Mouse (Mus musculus) hindbrain, embryonic 11.5 days (tissue): Measurements from ENCODE around the gene Gcc2. TPM values are rescaled to one million over a fixed set of nuclear protein-coding genes. Genes with fewer than 3 reads are reported as not detected.

Experiments used
- ATAC-seq: fragments of 200-750 bp; cut with Nextera tagmentation; 2 replicates; pipeline ENCODE4 v1.8.0; 2017; ENCODE audit warnings: mild to moderate bottlenecking, moderate TSS enrichment, moderate library complexity; ENCODE audit not compliant: low FRiP score
- DNase-seq: peaks from one replicate; pipeline ENCODE4 v3.0.0-alpha.2; 2015; ENCODE audit warnings: low spot score
- H3K27ac ChIP-seq: fragments of 300-500 bp; sonication (generic); 2 replicates; pipeline ENCODE4 v1.5.1; 2014; ENCODE audit warnings: mild to moderate bottlenecking, low read depth, low read length
- H3K27me3 ChIP-seq: fragments of 300-500 bp; sonication (generic); 2 replicates; pipeline ENCODE4 v1.6.1; 2014; ENCODE audit warnings: mild to moderate bottlenecking, low read length, moderate library complexity, mixed read lengths; ENCODE audit not compliant: control insufficient read depth, insufficient read depth
- H3K36me3 ChIP-seq: fragments of 300-500 bp; sonication (generic); 2 replicates; pipeline ENCODE4 v1.6.1; 2014; ENCODE audit warnings: mild to moderate bottlenecking, low read length, moderate library complexity, mixed read lengths; ENCODE audit not compliant: control insufficient read depth, insufficient read depth
- H3K4me1 ChIP-seq: fragments of 300-500 bp; sonication (generic); replicated peaks from 2 replicates; pipeline ENCODE4 v1.6.1; 2014; ENCODE audit warnings: low read length, mixed read lengths; ENCODE audit not compliant: control insufficient read depth, insufficient read depth
- H3K4me2 ChIP-seq: fragments of 300-500 bp; sonication (generic); replicated peaks from 2 replicates; pipeline ENCODE4 v1.6.1; 2014; ENCODE audit warnings: mild to moderate bottlenecking, low read depth, low read length
- H3K4me3 ChIP-seq: fragments of 300-500 bp; sonication (generic); 2 replicates; pipeline ENCODE4 v1.5.1; 2014; ENCODE audit warnings: low read depth, low read length
- H3K9ac ChIP-seq: fragments of 300-500 bp; sonication (generic); 2 replicates; pipeline ENCODE4 v1.6.1; 2014; ENCODE audit warnings: low read depth, low read length
- H3K9me3 ChIP-seq: fragments of 300-500 bp; sonication (generic); 2 replicates; pipeline ENCODE4 v1.6.1; 2016; ENCODE audit warnings: low read length; ENCODE audit not compliant: control insufficient read depth
- WGBS: fragments of 180-500 bp; shearing (Covaris S2); extraction: QIAGEN DNeasy Blood & Tissue Kit; methylation state at CpG from one replicate; pipeline ENCODE4 v1.1.7; 2014; 5-methylcytosine and 5-hydroxymethylcytosine counted together
- polyA plus RNA-seq: library from polyadenylated mRNA; unstranded; fragments of >200 nt; fragmentation: Nextera tagmentation; extraction: Ambion mirVana; gene quantifications from 2 replicates; pipeline ENCODE4 v1.2.1, GENCODE M21; 2014

The Gcc2 gene
- polyA plus RNA-seq, 1 experiment from 2014 or later = 56.1 TPM

DNA sequence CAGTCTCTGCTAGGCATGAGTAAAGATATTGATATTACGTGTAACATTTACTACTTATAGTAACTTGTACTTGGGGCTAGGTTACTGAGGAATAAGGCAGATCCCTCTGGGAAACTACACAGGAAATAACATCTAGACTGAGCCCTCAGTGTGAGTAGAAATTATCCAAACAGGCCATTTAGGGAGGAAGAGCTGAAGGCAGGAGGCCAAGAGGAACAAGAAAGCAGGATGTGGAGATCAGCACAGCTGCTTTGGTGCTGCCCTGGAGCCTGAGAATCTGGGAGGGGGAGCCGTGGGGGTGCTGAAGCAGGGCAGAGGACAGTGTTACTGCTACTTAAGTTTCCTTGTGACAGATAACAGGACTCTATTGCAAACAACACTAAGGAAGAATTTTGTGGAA is 86.4 kb downstream of the Gcc2 start:
- Histone ChIP-seq H3K9ac (no peak overlapping the region), H3K27me3 (no peaks in the 10 kb centered on the region), H3K27ac (no peak overlapping the region), H3K4me2 (no peak overlapping the region), H3K4me3 (no peak overlapping the region), H3K36me3 (no peaks in the 10 kb centered on the region), H3K9me3 (no peaks in the 10 kb centered on the region), H3K4me1 (no peaks in the 10 kb centered on the region)
- DNase-seq (no peak), ATAC-seq (no peak)
- WGBS = 68% methylated on average over 2 of the region's 2 CpGs

DNA sequence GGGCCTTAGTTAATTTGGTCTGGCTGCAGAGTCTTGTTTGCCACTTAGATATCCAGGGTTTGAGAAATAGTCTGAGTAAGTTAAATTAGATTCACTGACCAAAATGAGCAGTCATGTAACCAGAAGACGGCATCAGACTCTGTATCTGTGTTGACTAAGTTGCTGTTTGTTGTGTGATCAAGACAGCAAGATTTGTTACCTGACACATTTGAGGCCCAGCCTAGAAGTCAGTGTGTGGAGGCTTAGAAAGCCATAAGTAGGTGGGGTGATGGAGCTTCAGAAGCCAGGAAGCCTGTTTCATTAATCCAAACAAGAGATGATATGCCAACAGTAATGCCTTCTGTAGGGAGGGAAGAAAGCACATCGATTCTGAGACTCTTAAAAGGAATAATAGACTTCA is 86.9 kb downstream of the Gcc2 start:
- Histone ChIP-seq H3K36me3 (no peaks in the 10 kb centered on the region), H3K9me3 (no peaks in the 10 kb centered on the region)
- 88% methylated on average over 2 of the region's 2 CpGs for WGBS

DNA sequence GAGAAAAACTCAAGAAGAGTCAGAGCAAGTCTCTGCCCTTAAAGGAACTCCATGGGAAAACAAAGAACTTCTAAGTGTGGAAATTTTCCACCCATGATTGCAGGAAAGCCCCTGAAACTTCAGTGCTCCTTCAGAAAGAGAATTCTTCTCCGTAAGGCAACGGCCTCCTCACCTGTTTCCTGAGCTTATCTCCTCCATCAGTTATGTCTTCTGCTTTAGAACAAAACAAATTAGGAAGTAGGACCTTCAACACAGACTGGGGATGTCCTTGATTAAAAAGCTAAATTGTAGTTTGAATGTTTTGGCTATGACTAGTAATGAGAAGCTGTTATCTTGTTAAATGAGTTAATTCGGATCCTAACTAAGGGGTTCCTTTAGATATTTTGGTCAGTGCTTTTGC is 88.3 kb downstream of the Gcc2 start:
- H3K9me3 ChIP-seq = no peaks in the 10 kb centered on the region
- H3K4me3 ChIP-seq = no peak overlapping the region
- no peaks in the 10 kb centered on the region for H3K27me3 ChIP-seq
- WGBS = 89% methylated on average over 3 of the region's 3 CpGs
- no peaks in the 10 kb centered on the region for H3K4me1 ChIP-seq
- no peak overlapping the region for H3K9ac ChIP-seq
- no peaks in the 10 kb centered on the region for H3K36me3 ChIP-seq
- H3K4me2 ChIP-seq = no peak overlapping the region
- ATAC-seq (no peak), DNase-seq (no peak)
- no peak overlapping the region for H3K27ac ChIP-seq

More for the DNA sequence above, 86.9 kb downstream of the Gcc2 start:
- Histone ChIP-seq H3K9ac (no peak overlapping the region), H3K4me2 (no peak overlapping the region), H3K4me3 (no peak overlapping the region), H3K27me3 (no peaks in the 10 kb centered on the region), H3K4me1 (no peaks in the 10 kb centered on the region), H3K27ac (no peak overlapping the region)
- no peak for DNase-seq
- no peak for ATAC-seq

DNA sequence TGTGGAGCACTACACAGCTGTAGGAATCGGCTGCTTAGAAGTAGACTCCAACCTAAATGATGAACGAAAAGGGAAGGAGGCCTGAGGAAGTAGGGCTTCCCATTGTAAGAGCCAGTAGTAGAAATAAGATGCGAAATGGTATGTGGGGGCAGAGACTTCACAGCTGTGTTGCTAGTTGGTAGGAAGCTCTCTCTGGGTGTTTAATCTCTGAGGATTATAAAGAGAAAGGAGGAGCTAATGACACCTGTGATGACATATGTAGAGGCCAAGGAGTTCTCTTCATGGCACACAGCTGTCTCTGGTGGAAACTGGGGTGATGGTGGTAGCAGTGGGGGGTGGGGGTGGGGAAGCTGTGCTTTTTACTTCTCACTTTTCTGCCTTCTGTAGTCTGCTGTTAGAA is 95.3 kb downstream of the Gcc2 start:
- no peak for DNase-seq
- no peak overlapping the region for H3K9ac ChIP-seq
- no peak for ATAC-seq
- no peak overlapping the region for H3K27ac ChIP-seq
- H3K4me2 ChIP-seq = no peak overlapping the region
- no peak overlapping the region for H3K4me3 ChIP-seq
- no peaks in the 10 kb centered on the region for H3K4me1 ChIP-seq
- H3K36me3 ChIP-seq = no peaks in the 10 kb centered on the region
- WGBS = 84% methylated on average over 3 of the region's 3 CpGs
- H3K27me3 ChIP-seq = no peaks in the 10 kb centered on the region
- no peaks in the 10 kb centered on the region for H3K9me3 ChIP-seq

DNA sequence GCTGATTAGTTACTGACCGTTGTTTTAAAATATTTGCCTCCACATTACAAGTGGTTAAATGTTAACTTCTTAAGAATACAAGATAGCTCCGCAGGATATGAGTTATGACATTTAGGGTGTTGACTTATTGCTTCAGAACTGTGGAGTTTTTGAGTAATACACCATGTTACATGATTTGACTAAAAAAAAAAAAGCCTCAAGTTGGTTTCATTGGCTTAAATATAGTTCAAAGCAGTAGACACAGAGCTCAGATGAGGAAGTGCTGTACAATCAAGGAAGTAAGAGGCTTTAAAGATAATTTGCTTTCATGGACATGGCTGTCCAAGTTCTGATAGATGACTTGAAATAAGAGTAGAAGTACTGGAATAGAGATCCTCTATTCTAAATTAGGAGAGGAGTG is 96.4 kb downstream of the Gcc2 start:
- Histone ChIP-seq H3K27ac (no peak overlapping the region), H3K9me3 (no peaks in the 10 kb centered on the region), H3K4me2 (no peak overlapping the region), H3K9ac (no peak overlapping the region), H3K27me3 (no peaks in the 10 kb centered on the region), H3K4me1 (no peaks in the 10 kb centered on the region), H3K4me3 (no peak overlapping the region), H3K36me3 (no peaks in the 10 kb centered on the region)
- ATAC-seq (no peak), DNase-seq (no peak)
- 88% methylated on average over 2 of the region's 2 CpGs for WGBS

DNA sequence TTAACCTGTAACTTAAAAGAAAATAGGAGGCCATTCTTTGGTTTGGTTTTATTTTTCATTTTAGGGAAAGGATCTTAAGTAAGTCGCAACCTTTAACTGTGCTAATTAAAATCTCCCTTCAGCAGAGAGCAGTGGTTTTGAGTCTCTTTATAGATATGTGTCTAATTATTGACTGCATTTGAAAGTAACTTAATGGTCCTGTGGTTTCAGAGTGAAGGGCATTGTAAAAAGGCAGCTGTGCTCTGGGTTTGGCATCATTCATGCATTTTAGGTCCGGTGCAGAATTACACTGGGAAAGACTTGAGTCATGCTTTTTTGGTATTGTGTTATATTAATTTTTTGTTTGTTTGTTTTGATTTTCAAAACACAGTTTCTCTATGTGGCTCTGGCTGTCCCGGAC is 97.1 kb downstream of the Gcc2 start:
- ATAC-seq = no peak

DNA sequence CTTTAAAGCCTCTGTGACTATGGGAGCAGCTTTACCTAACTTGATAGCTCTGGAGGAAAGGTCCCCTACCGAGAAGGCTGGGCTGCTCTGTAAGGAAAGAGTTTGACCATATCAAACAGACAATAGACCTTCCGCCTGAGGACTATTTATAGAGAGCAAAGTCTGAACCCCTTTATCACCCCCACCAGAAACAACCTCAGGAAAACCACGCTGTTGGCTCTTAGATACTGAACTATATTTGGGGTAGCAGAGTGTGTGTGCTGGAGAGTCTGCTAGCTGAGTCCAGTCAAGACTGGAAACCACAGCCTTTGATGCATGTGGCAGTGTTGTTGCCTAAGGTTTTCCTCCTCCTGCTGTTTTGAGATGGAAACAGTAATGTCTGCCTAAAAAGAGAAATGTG is 99.3 kb downstream of the Gcc2 start:
- no peaks in the 10 kb centered on the region for H3K9me3 ChIP-seq
- no peaks in the 10 kb centered on the region for H3K27me3 ChIP-seq
- no peaks in the 10 kb centered on the region for H3K4me1 ChIP-seq
- no peak overlapping the region for H3K4me2 ChIP-seq
- no peak for DNase-seq
- 15% methylated on average over 3 of the region's 3 CpGs for WGBS
- no peak overlapping the region for H3K9ac ChIP-seq
- H3K4me3 ChIP-seq = no peak overlapping the region
- H3K36me3 ChIP-seq = no peaks in the 10 kb centered on the region
- H3K27ac ChIP-seq = no peak overlapping the region
- no peak for ATAC-seq

More for the DNA sequence above, 97.1 kb downstream of the Gcc2 start:
- Histone ChIP-seq H3K4me1 (no peaks in the 10 kb centered on the region), H3K36me3 (no peaks in the 10 kb centered on the region), H3K9me3 (no peaks in the 10 kb centered on the region), H3K9ac (no peak overlapping the region), H3K27ac (no peak overlapping the region), H3K4me3 (no peak overlapping the region), H3K4me2 (no peak overlapping the region), H3K27me3 (no peaks in the 10 kb centered on the region)
- DNase-seq = no peak
- 87% methylated on average over 3 of the region's 3 CpGs for WGBS

Other genes starting within 250 kb of the Gcc2 start
- gene AW822073, start 30.6 kb upstream of the Gcc2 start, polyA plus RNA-seq = not detected in 2 replicates
- not detected in 2 replicates for gene Duxf3, start 22.8 kb upstream of the Gcc2 start, polyA plus RNA-seq
- gene Gm4981, start 18.8 kb upstream of the Gcc2 start, polyA plus RNA-seq = not detected in 2 replicates
- 86.2 and 89.9 TPM in 2 replicates for gene Lims1, start 68.0 kb downstream of the Gcc2 start, polyA plus RNA-seq
- 33.6 and 48.2 TPM in 2 replicates for gene Ranbp2, start 191.4 kb downstream of the Gcc2 start, polyA plus RNA-seq
- gene Ccdc138, start 242.5 kb downstream of the Gcc2 start, polyA plus RNA-seq = 13.0 and 14.5 TPM in 2 replicates